Mouse (Mus musculus) fibroblast of lung, adult 2 months (primary cell): Measurements from ENCODE around the gene B4galt7.
"Not testable (repeated sequence)": the region's sequence is repeated elsewhere in the genome, so short reads cannot be mapped to it uniquely, and the experiment has no call there.

Experiments
- DNase-seq: peaks from one replicate; pipeline ENCODE4 v3.0.0-alpha.2; 2011; ENCODE audit warnings: low read depth

The B4galt7 gene

DNA sequence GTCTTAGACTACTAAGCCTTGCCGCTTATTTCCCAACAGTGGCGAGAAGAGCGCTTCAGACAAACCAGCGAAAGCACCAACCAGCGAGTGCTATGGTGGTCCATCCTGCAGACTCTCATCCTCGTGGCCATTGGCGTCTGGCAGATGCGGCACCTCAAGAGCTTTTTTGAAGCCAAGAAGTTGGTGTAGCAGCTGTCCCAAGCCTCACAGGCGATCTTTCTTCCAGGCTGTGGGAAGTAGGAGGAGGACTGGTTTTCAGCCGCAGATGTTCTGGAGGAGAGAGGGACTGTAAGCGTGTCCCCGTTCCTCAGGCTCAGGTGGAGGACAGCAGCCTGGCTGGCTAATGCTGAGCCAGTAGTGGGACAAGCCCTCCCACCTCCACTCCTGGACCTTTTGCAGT, 2.9 kb upstream of the B4galt7 start:
- no peak for DNase-seq

DNA sequence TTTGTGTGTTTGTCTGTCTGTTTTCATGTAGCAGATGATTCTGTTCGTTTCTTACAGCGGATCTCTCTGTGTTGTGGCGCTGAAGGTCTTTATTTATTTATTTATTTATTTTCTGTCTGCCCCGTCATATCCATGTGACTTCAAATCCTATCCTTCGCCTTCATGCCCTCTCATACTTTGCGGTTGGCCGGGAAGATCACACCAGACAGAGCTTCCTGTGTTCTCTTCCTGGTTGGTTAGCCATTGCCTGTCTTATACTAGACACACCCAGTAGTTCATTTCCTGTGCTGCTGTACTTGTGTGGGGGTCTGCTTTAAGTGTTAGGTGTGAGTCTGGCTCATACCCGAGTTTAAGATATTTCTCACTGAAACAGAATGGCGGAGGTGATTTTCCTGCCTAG, 961 bp downstream of the B4galt7 start:
- no peak for DNase-seq

DNA sequence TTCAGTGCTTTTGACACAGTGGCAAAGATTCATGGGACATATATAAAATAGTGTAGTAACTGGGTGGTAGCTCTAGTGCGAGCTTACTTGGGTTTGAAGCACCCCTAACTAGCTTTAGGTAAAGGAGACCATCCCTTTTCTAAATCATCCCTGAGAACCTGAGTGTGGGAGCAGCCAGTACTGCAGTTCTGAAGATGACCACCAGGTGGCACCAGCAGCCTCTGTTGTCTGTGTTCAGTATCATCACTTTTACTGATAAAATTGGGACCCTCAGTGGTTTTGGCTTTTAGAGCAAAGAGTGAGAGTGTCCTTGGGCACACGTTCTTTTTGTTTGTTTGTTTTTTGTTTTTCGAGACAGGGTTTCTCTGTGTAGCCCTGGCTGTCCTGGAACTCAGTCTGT, 1.9 kb downstream of the B4galt7 start:
- DNase-seq: no peak

DNA sequence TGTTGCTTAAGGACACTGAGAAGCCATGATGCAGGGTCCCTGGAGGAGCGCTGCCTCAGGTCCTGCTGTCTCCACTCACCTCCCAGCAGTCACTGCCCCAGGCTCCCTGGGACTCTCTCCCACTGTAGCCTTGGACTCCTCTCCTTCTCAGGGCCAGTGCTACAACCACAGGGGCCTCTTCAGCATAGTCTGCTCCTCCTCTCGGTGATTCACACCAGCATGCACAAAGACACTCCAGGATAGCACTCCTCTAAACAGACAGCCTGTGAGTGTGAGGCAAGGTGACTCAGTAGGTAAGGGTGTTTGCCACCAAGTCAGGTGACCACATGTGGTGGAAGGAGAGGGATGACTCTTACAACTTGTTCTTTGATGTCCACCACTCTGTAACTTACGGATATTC, 4.9 kb downstream of the B4galt7 start:
- DNase-seq: no peak

DNA sequence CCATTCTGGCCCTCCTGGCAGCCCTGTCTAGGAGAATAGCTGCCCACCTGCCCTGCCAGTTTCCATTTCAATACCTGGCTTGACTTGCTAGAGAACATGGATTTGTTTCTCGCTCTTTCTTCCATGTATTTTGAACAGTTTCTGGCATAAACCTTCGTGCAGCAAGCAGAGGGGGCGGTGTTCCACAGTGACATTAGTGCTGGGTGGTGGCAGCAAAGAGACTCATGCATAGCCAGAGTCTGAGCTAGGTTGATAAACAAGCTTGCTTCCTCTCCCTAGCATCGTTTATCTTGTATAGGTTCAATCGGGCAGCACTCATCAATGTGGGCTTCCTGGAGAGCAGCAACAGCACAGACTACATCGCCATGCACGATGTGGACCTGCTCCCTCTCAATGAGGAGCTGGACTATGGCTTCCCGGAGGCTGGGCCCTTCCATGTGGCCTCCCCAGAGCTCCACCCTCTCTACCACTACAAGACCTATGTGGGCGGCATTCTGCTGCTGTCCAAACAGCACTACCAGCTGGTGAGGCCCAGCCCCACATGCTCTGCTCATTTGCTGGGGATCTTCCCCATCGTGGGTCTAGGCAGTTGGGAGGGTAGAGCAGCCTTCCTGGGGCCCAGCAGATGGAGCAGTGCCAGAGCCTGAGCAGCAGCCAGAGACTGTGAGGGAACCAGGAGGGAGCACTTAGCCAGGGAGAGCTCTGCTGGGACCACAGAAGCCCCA, 7.4 kb downstream of the B4galt7 start:
- DNase-seq: no peak

DNA sequence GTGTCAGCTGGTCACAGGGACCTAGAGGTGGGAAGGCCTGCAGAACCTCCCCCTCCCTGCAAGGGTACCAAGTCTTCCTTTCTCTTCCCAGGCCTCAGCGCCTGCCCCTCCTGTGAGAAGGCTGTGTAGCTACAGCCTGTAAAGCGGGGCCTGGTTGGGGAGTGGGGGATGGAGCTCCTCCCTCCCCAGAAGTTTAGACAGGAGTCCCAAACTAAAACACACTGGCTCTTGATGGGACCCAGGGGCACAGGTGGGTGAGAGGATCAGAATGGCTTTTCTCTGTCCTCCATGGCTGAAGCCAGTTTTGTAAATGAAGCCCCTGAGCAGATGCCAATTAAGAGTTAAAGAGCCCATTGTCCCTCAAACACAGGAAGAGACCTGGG, 7.9 kb downstream of the B4galt7 start:
- no peak for DNase-seq

DNA sequence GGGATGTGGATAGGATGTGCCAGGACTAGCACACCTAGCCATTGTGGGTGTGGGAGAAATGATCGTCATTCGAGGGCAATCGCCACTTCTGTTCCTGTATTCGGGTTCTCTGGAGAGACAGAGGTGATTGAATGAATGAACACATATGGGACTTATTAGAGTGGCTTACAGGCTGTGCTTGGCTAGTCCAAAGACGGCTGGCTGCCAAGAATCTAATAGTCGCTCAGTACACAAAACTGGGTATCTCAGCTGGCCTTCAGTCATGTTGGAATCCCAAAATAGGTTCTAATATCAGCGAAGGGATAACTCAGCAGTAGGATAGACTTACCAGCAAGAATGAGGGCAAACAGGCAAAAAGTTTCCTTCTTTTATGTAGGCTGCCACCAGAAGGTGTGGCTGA, 12.3 kb downstream of the B4galt7 start:
- no peak for DNase-seq

DNA sequence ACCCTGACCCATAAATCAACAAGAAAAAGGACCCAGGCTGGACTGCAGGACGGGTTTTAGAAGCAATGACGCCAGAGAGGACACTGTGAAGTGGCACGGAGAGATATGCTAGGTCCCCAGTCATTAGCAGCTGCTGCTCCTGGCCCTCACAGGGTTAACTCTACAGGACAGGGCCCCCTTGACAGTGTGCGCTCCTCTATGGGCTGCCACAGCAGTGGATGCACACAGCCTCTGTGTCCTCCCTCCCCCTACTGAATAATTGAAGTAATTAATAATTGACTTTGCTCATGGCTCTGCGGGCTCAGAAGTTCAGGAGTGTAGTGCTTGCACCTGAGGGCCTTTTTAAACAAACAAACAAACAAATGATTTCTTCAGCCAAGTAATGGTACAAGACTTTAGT, 13.8 kb downstream of the B4galt7 start:
- no peak for DNase-seq

DNA sequence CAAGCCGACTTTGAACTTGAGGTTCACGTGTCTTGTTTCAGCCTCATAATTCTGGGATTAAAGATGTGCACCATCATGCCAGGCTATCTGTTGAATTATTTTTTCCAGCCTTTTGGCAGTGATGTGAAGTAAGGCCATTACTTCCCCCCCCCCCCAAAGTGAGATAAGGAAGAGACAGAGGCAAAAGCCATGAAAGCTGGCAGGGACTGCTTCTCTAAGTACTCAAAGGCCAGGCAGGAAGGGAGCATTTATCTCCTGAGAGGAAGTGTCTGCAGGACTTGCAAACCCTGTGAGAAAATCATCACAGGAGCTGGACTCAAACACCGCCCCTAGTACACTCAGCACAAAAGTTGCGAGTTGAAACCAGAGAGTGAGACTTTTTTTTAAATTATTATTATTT, 19.6 kb downstream of the B4galt7 start:
- no peak for DNase-seq

DNA sequence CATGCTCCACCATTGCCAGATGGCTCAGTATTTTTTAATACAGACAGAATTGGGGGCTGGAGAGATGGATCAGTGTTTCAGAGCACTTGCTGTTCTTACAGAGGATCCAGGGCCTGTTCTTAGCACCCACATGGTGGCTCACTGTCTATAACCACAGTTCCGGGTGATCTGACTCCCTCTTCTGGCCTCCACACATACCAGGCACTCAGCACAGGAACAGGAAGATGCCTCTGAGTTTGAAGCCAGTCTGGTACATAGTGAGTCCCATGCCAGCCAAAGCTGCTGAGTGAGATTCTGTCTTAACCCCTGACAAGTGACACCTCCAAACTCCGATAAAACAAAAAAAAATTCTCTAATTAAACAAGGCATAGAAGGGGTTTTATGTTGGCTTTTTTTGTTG, 20.6 kb downstream of the B4galt7 start:
- no peak for DNase-seq

DNA sequence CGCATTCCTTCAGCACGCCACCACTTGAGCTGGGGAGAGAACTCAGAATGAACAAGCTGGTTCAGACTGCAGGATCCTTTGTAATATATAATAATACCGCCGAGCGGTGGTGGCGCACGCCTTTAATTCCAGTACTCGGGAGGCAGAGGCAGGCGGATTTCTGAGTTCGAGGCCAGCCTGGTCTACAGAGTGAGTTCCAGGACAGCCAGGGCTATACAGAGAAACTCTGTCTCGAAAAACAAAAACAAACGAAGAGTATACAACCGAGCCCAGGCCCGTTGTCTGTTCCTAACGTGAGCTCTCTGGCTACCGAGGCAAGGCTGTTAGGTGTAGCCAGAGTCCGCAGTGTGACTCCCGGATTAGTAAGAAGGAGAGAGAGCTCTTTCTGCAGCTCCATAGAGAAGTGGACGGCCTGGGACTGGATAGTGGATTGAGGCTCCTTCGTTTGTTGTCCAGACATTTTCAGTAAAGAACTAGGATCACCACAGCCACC, 22.5 kb downstream of the B4galt7 start:
- DNase-seq: not testable (repeated sequence)

DNA sequence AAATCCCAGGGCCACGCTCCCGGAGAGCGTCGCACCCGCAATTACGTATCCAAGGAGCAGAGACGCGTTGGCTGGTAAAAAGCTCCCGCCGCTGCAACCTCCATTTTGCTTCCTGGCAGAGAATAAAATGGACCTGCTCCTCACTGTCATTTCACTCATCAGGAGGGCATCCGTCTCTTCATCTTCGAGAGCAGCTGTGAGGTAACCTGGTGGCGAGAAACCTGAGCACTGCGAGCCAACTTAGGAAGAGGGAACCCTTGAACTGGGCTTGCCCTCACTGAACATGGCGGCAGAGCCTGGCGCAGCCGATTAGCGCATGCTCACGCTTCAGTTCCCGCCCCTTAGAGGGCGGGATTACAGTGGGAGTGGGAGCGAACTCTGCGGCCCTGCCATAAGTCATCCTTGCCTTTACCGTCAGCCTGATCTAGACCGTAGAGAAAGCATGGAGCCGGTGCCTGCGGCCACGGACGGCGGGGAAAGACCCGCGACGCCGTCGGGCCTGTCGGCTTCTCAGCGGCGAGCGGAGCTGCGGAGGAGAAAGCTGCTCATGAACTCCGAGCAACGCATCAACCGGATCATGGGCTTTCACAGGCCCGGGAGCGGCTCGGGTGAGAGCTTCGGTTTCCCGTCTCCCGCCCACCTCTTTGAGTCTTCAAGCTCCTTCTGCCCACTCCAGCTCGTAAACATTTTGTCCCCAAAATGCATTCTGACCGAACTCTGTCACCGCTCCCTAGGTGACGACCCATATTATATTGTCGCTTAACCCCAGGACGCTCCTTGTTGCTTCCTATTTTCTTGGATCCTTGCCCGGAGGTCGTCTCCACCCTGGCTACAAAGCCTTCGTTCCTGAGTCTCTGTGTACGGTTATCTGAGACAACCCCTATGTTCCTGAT, 23.2 kb downstream of the B4galt7 start, which contains the start of gene Caml:
TSS of gene Caml (plus strand) at position 357 of the 893 bp plus-strand sequence.
- peak; percentile 88 for DNase-seq

DNA sequence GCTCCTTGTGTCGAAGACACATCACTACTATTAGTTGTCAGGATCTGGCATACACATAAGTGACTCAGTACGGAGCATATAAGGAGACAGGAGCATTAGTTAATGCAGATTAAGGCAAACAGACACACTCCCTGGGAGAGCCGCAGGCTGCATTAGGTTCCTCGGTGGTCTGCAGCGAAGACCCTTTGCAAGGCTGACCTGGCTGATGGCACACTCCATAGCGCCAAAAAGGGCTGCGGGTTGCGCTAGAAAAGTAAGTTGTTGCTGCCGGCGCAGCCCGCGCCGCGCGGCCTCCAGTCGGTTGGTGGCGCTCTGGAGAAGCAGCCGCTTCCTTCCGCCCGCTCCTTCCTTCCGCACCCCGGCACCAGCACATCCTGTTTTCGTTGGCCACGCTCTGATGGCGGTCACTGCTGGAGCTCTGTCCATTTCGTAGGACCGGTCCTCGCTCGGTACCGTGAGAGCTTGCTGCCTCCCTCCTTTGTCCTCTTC, 35.0 kb downstream of the B4galt7 start, which contains the start of gene Ddx46:
TSS of gene Ddx46 (plus strand) at position 389 of the 489 bp plus-strand sequence.
- DNase-seq: peak; percentile 74

DNA sequence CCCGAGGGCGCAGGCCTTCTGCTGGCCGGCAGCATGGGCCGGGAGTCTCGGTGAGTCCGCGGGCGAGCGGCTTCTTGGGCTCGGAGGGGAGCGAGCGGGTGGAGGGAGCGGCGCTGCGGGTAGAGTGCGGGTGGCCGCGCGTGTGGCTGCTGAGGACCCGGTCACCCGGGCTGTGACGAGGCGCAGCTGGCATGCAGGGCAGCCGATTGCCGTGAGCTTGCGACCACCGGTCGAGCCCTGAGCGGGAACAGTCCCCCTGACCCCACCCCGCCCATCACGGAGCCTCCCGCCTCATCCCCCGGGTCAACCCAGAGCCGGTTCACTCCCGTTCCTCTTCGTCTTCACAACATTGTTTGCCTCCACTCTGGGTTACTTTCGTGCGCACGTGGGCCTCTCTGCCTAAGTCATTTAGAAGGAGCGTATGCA, 35.5 kb downstream of the B4galt7 start:
- no peak for DNase-seq

DNA sequence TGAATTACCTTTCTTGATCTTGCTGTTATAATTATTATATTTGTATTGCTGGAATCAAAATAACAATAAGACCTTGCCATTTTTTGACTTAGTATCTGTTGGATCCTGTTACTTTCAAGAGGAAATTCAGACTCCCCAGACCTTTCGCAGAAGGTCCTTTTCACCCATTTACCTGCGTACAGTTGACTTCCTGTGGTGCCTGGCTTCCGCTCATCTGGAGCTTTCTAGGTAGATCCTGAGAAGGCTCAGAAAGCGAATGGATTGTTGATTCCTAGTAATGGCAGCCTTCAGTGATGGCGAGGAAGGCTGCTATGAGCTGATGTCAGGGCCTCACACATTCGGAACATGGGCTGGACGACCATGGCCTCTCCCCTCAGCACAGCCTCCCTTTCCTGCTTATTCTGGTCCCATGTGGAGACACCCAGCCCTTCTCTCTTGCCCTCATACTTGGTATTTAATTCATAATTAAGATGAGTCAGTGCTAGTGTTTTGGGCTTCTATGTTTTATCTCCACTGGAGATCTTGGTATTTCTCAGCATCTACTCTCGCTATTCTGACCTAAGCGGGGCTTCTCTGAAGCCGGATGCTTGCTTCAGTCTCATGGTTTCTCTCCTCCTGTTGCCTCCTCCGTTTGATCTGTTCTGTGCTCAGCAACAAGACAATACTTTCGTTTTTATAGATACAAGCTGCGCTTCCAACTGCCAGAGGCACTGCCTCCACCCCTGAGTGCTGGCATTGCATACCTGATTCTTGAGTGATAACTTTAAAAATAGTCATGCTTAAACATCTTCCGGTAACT, 36.7 kb downstream of the B4galt7 start:
- DNase-seq: no peak

DNA sequence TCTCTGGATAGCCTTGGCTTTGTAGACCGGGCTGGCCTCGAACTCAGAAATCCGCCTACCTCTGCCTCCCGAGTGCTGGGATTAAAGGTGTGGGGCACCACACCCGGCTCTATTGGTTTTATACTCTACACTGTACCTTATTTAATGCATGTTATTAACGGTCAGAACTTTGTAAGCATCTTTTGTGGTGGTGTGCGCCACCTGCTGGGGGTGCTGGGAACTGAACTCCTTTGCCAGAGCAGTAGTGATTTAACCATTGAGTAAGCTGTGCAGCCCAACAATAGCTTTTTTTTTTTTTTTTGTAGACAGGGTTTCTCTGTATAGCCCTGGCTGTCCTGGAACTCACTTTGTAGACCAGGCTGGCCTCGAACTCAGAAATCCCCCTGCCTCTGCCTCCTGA, 40.8 kb downstream of the B4galt7 start:
- peak; percentile 62 for DNase-seq

DNA sequence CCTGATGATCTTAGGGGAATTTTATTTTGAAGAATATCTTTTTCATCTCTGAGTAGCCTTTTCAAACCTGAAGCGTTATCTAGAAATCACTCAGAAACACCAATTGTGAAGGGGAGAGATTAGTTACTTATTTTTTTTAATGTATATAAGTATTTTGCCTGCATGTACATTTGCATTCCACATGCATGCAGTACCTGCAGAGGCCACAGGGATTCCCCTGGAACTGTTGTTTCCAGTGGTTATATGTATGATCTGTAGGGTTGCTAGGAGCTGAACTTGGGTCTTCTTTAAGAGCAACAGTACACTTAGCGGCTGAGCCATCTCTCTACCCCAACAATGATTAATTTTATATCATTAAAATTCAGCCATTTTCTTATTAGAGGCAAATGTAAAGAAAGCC, 44.8 kb downstream of the B4galt7 start:
- no peak for DNase-seq

DNA sequence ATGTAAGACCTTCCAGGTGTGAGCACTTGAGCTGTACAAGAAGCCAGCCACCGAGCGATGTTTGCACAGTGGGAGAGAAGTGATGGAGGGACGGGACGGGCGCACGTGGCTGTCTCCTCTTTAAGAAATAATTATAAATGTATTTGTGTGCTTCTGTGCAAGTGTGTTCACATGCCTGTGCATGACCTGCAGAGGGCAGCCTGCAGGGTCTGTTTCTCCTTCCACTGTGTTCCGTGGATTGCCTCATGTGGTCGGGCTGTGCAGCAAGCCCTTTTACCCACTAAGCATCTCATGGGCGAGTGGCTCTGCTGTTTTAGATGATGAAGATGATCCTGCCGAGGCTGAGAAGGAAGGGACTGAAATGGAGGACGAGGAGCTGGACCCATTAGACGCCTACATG, 50.4 kb downstream of the B4galt7 start:
- DNase-seq: no peak

DNA sequence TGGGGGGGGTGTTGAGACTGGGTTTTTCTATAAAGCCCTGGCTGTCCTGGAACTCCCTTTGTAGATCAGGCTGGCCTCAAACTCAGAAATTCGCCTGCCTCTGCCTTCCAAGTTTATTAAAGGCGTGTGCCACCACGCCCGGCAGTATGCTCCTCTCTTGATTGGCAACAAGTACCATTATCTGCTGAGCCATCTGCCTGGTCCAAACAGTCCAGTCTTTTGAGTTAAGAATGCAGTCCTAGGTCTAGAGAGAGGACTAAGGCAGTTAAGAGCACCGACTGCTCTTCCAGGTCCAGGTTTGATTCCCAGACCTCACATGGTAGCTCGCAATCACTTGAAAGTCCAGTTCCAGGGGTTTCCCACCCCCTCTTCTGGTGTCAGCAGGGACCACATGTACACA, 51.3 kb downstream of the B4galt7 start:
- DNase-seq: no peak
